Mouse (Mus musculus) Muller cell, postnatal 12 days (primary cell): ENCODE measurements at regions not wholly inside any gene's neighbourhood (a gene's known extent, or its start where the extent isn't known, plus 50 kb on each side); places are given as distances from the start of the nearest gene placed in this dataset.

Experiments used
- DNase-seq: peaks from one replicate; pipeline ENCODE4 v3.0.0-alpha.2; 2015; ENCODE audit errors: inconsistent ontology term

GRCm38 (mm10) chr12:13834723-13835122 is 317.1 kb downstream of the Fam84a start:
- DNase-seq: no peak

- DNase-seq: no peak
Measured at GRCm38 (mm10) chr12:13825899-13826298, 326.0 kb downstream of the Fam84a start.

GRCm38 (mm10) chr12:13815500-13815899 is 336.4 kb downstream of the Fam84a start:
- DNase-seq: no peak

- no peak for DNase-seq
Measured at GRCm38 (mm10) chr12:13810155-13810515, 341.7 kb downstream of the Fam84a start.

GRCm38 (mm10) chr12:13809291-13810154 is 342.3 kb downstream of the Fam84a start:
- no peak for DNase-seq

- DNase-seq: no peak
Measured at GRCm38 (mm10) chr12:13779752-13780151, 372.1 kb downstream of the Fam84a start.

- no peak for DNase-seq
Measured at GRCm38 (mm10) chr12:13776687-13777086, 375.2 kb downstream of the Fam84a start.

DNA sequence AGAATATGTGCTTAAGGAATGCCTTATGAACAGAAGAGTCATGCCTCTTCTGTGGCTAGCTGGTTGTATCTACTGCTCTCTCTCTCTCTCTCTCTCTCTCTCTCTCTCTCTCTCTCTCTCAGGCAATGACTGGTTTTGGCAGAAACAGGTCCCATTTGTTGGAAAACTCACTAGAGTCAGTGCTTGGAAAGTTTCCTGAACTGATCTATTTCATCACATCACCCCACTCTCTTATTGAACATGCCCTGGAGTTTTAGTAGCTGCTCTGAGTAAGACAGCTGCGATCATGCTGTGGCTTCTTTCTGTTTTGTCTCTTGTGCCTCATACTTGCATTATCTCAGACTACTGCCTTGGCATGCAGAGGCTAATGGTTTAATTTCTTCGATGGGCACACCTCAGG is 382.2 kb downstream of the Fam84a start:
- peak; percentile 41 for DNase-seq

DNA sequence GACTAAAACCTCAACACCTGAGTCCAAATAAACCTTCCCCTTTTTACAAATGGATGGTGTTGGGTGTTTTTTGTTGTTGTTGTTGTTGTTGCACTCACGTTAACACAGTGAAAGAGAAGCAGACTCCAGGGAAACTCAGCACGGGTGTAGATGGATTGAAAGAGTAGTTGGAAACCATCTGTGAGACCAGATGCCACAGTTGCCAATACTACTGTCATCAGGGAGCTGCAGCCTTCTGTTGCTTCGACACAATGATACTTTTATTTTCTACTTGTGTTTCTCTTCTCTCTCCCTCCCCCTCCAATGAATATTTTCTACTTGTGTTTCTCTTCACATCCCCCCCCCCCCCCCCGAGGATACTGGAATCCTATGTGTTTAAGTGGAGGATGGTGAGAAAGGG is 382.7 kb downstream of the Fam84a start:
- DNase-seq: no peak

- no peak for DNase-seq
Measured at GRCm38 (mm10) chr12:13766486-13766885, 385.4 kb downstream of the Fam84a start.

DNA sequence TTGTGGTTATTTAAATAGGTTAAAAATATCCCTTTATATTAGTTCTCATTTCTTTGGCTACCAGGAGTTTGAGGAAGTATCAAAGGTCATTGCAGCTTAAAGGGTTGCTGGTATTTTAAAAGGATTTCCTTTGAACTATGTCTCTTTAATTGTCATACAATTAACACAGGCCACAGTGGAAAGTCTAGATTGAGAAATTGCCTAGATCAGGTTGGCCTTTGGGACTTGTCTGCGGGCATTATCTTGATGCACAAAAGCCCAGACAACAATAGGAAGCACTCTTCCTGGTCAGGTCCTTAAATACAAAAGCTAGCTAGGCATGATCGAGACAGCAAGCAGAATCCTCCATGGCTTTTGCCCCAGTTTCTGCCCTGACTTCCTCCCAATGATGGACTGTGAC is 398.0 kb downstream of the Fam84a start:
- DNase-seq: no peak

DNA sequence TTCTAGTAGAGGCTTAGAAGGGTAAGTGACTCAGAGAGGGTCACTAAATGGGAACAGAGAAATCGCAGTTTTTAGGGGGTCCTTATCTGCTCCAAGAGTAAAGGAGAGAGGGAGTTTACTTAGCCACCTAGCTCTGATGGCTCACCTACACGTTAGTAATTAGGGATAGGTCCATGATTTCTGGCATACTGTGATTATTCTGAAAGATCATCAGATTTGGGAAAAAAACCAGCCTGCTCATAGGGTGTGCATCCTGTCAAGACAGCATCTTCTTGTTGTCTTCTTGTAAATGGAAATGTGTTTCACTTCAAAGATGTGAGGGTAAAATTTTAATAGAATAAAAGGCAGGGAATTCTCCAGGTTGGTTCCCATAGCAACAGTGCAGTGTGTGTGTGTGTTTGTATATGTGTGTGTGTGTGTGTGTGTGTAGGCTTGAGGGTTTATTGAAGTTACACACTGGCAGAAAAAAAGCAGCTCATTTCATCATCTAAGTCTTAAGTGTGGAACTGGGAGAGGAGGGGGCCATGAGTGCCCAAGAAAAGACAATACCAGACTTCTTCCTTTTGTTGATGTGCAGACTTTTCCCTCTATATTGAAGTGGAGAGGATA is 407.4 kb downstream of the Fam84a start:
- no peak for DNase-seq

- DNase-seq: no peak
Measured at GRCm38 (mm10) chr12:13729901-13730637, 421.8 kb downstream of the Fam84a start.

DNA sequence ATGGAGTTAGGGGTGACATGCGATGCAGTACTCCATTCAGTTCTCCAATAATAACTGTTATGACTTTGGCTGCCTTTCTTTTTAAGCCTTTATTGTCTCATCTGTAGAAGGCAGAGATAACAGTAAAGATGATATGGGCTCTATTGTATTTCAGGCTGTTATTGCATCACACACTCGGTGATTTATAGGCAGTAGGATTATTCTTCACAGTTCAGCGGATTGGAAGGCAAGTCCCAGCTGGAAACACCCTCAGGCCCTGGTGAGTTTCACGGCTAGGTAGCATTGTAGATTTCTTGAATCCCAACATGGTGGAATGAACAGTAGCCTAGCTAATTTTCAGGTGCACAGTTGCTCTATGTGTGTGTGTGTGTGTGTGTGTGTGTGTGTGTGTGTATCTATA is 422.9 kb downstream of the Fam84a start:
- DNase-seq: no peak

- no peak for DNase-seq
Measured at GRCm38 (mm10) chr12:13724511-13724910, 427.3 kb downstream of the Fam84a start.

DNA sequence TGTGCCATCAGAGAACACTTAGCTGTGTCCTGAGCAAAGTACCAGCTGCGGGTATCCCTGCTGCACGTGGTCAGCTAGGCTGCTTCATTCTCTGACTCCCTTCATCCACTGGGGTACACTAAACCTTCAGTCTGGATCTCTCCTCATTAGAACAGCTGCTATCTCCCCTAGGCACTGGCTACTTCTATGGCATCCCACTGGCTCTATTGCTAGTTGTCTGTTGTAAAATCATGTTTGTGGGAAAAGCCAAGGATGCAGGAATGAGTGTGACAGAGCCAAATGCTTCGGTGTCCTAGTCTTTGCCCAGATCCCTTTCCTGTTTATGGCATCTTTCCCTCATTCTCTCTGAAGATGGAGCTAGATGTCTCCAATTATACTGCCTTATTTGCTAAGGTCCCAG is 440.9 kb downstream of the Nbas start:
- DNase-seq: peak; percentile 23

DNA sequence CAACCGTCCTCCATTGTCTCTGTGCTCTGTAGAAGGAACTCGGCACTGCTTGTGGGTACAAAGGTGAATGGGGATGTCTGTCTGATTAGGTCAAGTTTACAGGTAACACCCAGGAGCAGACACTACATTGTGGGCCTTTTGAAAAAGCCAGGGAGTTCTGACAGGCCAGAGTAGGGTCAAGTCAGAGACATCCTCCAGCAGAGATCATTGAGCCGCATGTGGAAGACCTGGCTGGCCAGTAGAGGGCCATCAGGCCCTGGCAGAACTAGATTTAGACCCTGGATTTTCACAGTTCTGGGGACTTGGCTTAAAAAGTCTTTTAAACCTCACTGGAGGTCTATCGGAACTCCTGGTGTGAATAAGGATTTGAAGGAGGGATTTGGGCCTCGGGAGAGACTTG is 438.8 kb downstream of the Nbas start:
- no peak for DNase-seq

GRCm38 (mm10) chr12:13706510-13706909 is 437.6 kb downstream of the Nbas start:
- peak; percentile 81 for DNase-seq

DNA sequence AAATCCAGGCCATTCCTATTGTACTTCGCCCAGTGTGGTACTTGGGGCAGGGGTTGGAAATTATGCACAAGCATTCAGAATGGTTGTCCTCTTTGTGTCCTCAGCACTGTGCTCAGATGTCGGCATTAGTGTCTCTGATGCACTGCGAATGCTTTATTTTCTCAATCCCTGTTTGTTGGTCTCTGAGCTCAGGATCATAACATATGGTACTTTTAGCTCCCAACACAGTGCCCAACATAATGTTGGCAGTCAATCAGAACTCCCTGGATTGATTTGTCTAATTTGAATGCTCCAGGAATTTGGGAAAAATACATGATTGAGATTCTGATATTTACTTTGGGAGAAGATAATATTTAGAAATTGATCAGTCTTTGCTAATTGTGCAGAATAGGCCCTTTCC is 434.7 kb downstream of the Nbas start:
- DNase-seq: no peak

- no peak for DNase-seq
Measured at GRCm38 (mm10) chr12:13699858-13700257, 430.9 kb downstream of the Nbas start.

GRCm38 (mm10) chr12:13698834-13699233 is 429.9 kb downstream of the Nbas start:
- DNase-seq: peak; percentile 49

- DNase-seq: no peak
Measured at GRCm38 (mm10) chr12:13691394-13692165, 422.6 kb downstream of the Nbas start.
